Mouse (Mus musculus): Measurements from ENCODE around the gene Lrrc75a. TPM values are rescaled to one million over a fixed set of nuclear protein-coding genes. Genes with fewer than 3 reads are reported as not detected.

Lrrc75a gene
- total RNA-seq, 2 experiments from 2014 or later: 3.2 to 4.3 TPM

DNA sequence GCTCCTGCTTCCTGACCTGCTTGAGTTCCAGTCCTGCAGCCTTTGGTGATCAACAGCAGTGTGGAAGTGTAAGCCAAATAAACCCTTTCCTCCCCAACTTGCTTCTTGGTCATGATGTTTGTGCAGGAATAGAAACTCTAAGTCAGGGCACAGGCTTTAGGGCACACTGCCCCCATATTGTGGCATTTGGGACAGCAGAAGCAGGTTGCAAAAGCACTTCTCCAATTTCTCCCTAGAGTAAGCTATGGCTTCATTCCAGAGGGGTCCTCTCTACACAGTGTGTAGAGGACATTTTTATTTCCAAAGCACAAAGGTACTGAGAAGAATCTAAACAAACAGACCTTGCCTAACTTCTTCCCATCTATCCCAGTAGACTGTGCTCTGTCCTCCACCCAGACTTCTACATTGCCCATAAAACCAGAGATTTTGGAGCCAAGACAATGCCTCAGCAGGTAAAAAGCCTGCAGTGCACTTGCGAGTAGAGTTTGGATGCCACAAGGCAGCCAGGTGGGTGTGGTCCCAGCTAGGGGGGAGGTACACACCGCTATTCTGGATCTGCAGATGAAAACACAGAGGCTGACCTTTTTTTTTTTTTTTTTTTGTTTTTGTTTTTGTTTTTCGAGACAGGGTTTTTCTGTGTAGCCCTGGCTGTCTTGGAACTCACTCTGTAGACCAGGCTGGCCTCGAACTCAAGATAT is 26.6 kb downstream of the Lrrc75a start:
- no peak for DNase-seq

DNA sequence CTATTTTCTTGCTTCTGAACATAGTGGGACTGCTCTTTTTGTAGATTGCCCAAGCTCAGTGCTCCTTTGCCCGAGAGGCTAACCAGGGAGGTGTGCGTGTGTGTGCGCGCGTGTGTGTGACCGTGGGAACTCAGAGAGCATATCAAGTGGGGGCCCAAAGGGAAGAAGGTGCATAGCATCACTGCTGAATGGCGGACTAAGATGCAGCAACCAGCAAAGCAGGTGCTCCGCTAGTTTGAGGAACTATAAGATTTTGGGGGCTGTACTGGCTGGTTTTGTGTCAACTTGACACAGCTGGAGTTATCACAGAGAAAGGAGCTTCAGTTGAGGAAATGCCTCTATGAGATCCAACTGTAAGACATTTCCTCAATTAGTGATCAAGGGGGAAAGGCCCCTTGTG is 27.2 kb downstream of the Lrrc75a start:
- no peak for DNase-seq

DNA sequence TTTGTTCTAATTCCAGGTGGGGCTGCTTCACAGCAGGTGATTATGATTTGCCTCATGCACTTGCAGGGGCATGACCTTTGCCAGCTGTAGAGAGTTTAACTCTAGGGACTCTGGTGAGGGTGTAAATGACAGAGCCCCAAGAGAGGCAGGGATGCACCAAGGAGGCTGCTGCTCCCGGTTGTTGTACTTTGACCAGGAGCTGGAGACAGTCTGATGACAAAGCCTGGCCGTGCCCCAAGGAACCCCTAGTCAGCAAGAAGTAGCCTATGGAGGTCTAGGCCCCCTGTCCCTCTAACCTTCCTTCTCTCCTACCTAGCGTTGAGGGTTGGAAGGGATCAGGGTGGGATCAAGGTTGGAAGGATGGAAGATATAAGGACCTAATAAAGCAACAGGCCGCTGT is 32.9 kb downstream of the Lrrc75a start:
- DNase-seq: no peak

GRCm38 (mm10) chr11:62614876-62615410 is 33.4 kb downstream of the Lrrc75a start:
- no peak for DNase-seq

DNA sequence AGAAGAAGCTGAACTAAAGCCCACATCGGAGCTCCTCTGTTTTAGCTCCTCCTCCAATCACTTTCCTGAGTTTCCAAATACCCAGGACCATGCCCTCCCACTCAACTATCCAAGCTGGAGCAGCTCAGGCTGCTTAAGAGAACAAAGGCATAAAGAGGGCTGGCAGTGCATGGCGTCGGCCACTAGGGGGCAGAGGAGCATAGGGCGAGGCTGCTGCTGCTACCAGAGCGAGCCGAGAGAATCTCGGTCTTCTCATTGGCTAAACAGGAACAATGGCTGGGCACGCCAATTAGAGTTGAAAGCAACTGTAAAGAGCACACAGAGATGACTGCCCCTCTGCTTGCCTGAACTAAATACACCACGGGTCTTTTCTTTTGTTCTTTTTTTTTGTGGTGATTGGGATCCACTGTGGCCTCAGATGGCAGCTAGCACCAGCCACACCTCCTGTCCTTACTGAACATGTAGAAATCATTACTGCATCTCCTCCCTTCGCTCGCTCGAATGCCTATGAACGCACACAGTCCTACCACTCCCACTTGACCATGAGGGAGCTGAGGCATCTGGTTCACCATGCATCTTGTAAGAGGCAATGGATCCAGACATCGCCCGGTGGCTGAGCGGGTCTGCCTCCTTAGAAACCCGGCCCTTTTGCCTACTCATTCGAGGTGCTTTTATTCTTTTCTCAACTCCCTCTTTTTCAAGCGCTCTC is 34.5 kb downstream of the Lrrc75a start:
- peak; percentile 93 to 96 for DNase-seq

- DNase-seq: no peak
These were observed 35.7 kb downstream of the Lrrc75a start for GRCm38 (mm10) chr11:62612604-62613003.

DNA sequence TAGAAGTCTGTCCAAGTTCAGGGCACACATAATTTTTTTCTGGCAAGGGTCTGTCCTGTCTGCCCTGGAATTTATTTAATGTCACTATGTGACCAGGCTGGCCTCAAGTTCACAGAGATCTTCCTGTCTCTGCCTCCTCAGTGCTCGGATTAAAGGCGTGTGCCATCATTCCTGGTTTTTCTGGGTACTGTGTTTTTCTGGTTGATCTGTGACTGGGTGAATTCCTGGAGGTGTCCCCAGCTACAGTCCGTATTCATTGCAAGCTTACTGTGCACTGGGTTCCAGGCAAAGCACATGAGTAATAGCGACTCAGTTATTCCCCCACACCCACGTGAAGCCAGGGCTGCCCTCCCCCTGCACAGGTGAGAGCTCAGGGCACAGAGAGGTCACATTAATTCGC is 38.0 kb downstream of the Lrrc75a start:
- DNase-seq: no peak

DNA sequence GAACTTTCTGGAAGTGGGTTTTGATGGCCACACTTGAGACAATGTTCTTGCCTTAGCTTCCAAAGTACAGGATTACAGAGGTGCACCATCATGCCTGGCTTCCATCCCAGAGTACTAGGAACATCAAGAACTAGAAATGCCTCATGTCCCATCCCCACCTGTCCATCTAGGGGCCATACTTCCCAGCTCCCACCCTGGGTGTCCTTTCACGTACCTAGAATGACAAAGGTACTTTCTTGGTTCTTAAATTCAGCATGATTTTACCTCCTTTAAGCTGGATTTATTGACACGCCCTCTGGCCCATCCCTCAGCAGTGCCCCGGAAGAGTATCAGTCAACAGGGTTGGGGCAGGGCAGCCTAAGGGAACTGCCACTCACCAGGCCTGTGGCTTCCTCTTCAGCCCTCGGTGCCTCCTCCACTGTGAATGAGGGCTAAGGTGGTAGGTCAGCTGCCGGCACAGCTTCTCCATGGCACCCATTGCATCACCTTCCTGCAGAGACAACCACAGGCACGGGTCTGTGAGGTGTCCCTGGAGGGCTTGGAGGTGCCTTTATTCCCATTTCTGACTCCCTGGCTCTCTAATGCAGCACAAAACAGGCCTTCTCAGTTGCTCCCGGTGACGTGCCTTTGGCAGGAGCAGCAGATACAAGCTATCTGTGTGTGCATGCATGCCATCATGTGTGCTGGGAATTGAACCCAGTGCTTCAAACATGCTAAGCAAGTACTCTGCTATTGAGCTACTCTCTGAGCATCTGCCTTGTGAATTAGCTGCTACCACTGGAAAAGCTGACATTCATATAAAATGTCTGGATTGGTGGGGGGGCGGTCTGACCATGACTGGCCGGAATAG is 39.3 kb downstream of the Lrrc75a start:
- no peak for DNase-seq

- DNase-seq: no peak
These were observed 40.4 kb downstream of the Lrrc75a start for GRCm38 (mm10) chr11:62607952-62608201.

DNA sequence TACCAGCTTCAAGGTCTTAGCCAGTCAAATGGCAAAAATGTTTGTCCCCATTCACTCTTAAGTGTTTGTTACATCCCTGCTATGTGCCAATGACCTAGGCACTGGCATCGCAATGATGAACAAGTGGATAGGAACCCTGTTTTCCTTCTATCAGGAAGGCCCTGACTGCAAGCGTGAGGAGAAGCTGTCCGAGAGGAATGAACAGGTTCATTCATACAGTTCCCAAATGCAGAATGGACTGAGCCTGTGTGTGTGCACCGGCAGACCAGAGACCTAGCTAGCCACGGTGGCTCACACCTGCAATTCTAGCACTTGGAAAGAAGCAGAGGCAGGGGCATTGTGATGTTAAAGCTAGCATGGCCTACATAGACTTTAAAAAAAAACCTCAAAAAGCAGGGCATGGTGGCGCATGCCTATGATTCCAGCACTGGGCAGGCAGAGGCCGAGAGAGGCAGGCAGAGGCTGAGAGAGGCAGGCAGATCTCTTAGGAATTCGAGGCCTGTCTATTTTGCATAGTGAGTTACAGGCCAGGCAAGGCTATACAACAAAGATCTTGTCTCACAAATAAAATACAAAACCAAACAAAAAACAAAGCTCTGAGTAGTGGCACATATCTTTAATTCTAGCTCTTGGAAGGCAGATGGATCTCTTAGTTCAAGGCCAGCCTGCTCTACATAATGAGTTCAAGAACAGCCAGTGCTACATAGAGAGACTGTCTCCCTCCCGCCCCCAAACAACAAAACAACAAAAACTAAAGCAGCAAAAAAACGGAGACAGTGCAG is 41.0 kb downstream of the Lrrc75a start:
- no peak for DNase-seq

DNA sequence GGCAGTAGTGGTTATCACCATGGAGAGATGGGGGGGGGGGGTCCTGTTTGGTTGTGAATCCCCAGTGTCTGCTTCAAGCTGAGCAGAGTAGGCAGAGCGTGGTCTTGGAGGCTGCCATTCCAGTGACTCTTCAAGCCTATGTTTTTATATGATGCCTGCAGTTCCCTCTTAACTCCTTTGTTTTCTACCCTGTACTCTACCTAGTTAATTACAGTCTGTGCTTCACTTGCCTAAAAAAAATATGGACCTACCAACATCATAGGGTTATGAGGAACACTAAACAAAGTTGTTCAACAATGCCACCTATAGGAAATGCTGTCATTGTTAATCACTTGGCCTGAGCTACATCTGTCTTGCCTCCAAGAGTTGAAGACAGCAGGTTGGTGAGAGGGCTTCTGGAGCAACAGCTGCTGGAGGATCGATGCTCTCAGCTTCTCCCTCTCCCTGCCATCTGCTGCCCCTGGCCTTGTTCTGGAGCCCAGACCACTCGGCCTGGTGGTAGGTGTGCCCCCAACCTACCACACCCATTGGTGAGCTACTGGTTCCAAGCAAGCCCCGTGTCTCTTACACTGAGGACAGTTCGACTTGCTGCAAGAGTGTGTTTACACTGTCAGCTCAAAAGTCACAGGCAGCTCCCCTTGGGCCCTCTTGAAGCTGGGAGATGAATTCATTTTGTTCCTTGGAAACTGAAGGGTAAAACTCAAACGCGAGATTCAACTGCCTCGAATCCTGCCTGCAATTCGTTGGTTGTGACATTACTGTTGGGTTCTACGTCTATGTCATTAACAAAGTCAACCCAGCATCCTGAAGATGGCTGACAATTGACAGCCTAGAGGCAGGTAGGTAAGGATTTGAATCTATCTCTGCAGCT is 41.8 kb downstream of the Lrrc75a start:
- DNase-seq: no peak

DNA sequence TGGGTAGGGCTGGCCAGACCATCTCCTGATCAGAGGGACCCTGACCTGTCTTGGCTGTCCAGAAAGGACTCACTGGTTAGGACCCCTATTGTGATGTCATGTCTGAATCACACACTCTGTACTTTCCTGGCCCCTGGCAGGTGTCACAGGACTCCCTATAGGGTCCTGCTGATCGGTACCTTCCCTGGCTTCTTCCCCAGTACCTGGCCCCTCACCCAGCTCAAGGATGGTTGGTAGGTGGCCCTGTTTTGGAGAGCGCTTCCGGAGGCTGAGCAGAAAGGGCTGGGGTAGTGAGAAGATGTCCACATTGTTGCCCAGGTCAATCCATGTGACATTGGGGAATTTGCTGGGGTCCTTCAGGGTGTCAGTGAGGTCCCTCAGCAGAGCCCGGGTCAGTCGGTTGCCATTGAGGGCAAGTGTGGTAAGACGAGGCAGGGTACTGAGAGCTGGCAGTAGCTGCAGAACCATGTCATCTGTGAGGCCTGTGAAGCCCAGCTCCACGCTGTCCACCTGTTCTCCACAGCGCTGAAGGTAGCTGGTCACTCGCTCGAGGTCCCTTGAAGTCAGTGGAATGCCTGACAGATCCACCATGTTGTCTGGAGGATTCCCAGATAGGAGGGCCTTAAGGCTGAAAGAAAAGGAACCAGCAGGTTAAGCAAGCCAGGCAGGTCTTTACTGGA is 42.6 kb downstream of the Lrrc75a start:
- DNase-seq: no peak

DNA sequence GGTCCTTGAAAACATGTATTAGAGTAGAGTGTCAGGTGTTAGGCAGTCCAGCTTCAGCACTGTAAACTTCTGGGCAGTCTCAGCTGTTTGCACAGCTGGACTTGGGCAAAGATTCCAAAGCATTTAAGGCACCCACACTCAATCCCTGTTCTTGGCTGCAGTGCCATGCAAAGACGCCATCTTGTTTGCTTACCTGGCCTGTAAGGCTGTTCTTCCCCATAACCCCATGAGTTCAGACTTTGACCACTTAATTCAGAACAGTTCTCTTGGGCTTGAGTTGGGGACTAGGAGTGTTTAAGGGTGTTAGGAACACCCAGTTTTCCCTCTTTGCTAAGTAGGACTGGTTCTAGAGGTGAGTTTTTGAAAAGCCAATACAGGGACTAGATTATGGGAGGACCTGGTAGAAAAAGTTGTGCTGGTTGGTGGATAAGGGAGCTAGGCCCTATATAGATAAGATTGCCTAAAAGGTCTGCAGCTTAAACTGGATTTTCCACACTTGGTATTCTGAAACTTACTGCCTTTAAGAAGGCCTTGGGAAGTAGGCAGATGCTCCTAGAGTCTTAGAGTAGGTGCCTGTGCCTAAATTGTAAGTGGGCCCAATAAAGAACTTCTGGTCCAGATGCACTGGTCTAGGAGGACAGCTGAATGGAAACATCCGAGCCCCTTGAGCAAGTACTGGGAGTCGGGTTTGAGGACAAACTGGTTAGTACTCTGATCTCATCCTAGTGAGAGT is 43.3 kb downstream of the Lrrc75a start:
- no peak for DNase-seq

DNA sequence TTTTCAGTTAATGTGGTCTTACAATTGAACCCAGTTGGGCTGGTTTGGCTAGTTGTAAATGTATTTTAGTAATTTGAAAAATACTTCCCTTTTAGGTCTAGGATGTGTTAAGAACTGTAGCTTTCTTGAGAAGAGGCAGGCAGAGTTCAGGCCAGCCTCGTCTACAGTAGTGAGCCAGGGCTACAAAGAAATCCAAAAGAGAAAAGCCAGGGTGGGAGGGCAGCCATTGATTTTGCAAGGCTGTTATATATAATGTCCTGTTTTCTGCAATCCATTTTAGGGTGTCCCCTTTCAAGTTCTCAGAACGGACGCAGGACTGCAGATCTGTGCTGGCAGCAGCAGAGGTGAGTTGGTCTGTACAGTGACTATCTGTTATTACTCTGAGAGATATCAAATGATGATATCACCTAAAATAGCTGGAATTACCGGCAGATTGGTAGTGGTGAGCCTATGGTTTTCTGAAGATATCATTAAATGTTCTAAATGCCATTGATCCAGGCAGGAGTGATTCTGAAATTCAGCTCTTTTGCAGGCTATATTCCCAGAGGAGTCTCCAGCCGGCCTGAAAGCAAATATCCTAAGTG is 44.1 kb downstream of the Lrrc75a start:
- no peak for DNase-seq

- peak; percentile 17 to 40 for DNase-seq
These were observed 44.8 kb downstream of the Lrrc75a start for GRCm38 (mm10) chr11:62603312-62604056.

GRCm38 (mm10) chr11:62602619-62603311 is 45.6 kb downstream of the Lrrc75a start:
- DNase-seq: peak; percentile 98

- DNase-seq: no peak
These were observed 46.3 kb downstream of the Lrrc75a start for GRCm38 (mm10) chr11:62601732-62602618.

Data from heart, adult 18-20 months (tissue).